Mouse (Mus musculus) bone marrow, adult 2 months (tissue): ENCODE measurements around the gene Plxna4. TPM values are rescaled to one million over a fixed set of nuclear protein-coding genes. Genes with fewer than 3 reads are reported as not detected.

Experiments
- H3K27ac ChIP-seq: fragments of 200-500 bp; 2 replicates; pipeline ENCODE4 v1.5.1; 2012; ENCODE audit warnings: low read depth, mild to moderate bottlenecking, control low read depth, inconsistent platforms, low read length; ENCODE audit not compliant: control insufficient read depth, poor library complexity, insufficient read depth
- H3K4me1 ChIP-seq: fragments of 200-500 bp; 2 replicates; pipeline ENCODE4 v1.6.1; 2011; ENCODE audit warnings: low read length; ENCODE audit not compliant: control insufficient read depth, insufficient read depth
- H3K4me3 ChIP-seq: fragments of 200-500 bp; replicated peaks from 2 replicates; pipeline ENCODE3; 2011; ENCODE audit warnings: mild to moderate bottlenecking, low read depth, low read length, control low read depth; ENCODE audit not compliant: control insufficient read depth
- CTCF ChIP-seq: fragments of 200-500 bp; IDR thresholded peaks from 2 replicates; pipeline ENCODE4 v1.5.1; 2011; ENCODE audit warnings: low read length, control low read depth; ENCODE audit not compliant: control insufficient read depth, insufficient read depth
- POLR2A ChIP-seq: fragments of 200-500 bp; IDR thresholded peaks from 2 replicates; pipeline ENCODE4 v1.6.1; 2011; ENCODE audit warnings: low read depth, mild to moderate bottlenecking, control low read depth, low read length, borderline replicate concordance; ENCODE audit not compliant: control insufficient read depth
- WGBS: fragments of 180-500 bp; shearing (Covaris S2); methylation state at CpG from one replicate; pipeline ENCODE4 v1.1.7; 2018; 5-methylcytosine and 5-hydroxymethylcytosine counted together
- polyA plus RNA-seq: library from polyadenylated mRNA; stranded (reverse); fragments of >200 nt; gene quantifications from 2 replicates; pipeline ENCODE4 v1.2.4, GENCODE M21; 2011; ENCODE audit warnings: low replicate concordance; ENCODE audit not compliant: missing spikeins, insufficient read depth, insufficient read length

Gene Plxna4
- polyA plus RNA-seq, 1 experiment, result 6.6 TPM

- no peak for TF ChIP-seq POLR2A
- no peak for TF ChIP-seq CTCF
- H3K4me1 ChIP-seq, result no peaks in the 10 kb centered on the region
- H3K27ac ChIP-seq, result no peak overlapping the region
- WGBS, result 52% methylated on average over 3 of the region's 3 CpGs
- no peak overlapping the region for H3K4me3 ChIP-seq
These were observed 7.6 kb upstream of the Plxna4 start for GRCm38 (mm10) chr6:32595591-32595990.

GRCm38 (mm10) chr6:32590979-32591758 is 3.2 kb upstream of the Plxna4 start:
- WGBS, result 34% methylated on average over 13 of the region's 13 CpGs
- Histone ChIP-seq H3K4me1 (no peaks in the 10 kb centered on the region), H3K4me3 (no peak overlapping the region), H3K27ac (no peak overlapping the region)
- TF ChIP-seq POLR2A (no peak), CTCF (peak; percentile 40; the same call in 1 of the 2 replicates)

- Histone ChIP-seq H3K4me3 (no peak overlapping the region), H3K27ac (no peak overlapping the region), H3K4me1 (no peaks in the 10 kb centered on the region)
- no peak for TF ChIP-seq CTCF
- no peak for TF ChIP-seq POLR2A
- 62% methylated on average over 4 of the region's 4 CpGs for WGBS
These were observed 1.6 kb upstream of the Plxna4 start for GRCm38 (mm10) chr6:32589632-32590031.

- Histone ChIP-seq H3K27ac (no peak overlapping the region; the same call in 1 of the 2 replicates), H3K4me1 (no peaks in the 10 kb centered on the region), H3K4me3 (peak overlapping the region; percentile 41)
- TF ChIP-seq POLR2A, result no peak
- TF ChIP-seq CTCF, result no peak
- 1% methylated on average over 74 of the region's 82 CpGs for WGBS
These were observed 619 bp downstream of the Plxna4 start for GRCm38 (mm10) chr6:32587136-32588009.

- no peak overlapping the region; the same call in 1 of the 2 replicates for H3K27ac ChIP-seq
- no peaks in the 10 kb centered on the region for H3K4me1 ChIP-seq
- TF ChIP-seq CTCF (no peak), POLR2A (no peak)
- peak overlapping the region; percentile 41 for H3K4me3 ChIP-seq
- 3% methylated on average over 13 of the region's 13 CpGs for WGBS
These were observed 1.2 kb downstream of the Plxna4 start for GRCm38 (mm10) chr6:32586821-32587135.

GRCm38 (mm10) chr6:32586390-32586789 is 1.6 kb downstream of the Plxna4 start:
- no peak for TF ChIP-seq POLR2A
- TF ChIP-seq CTCF, result no peak
- Histone ChIP-seq H3K27ac (no peak overlapping the region), H3K4me1 (no peaks in the 10 kb centered on the region), H3K4me3 (no peak overlapping the region)
- WGBS, result under 1% methylated on average over 13 of the region's 13 CpGs

GRCm38 (mm10) chr6:32585211-32585610 is 2.8 kb downstream of the Plxna4 start:
- no peak overlapping the region for H3K27ac ChIP-seq
- no peak overlapping the region for H3K4me3 ChIP-seq
- H3K4me1 ChIP-seq, result no peaks in the 10 kb centered on the region
- no peak for TF ChIP-seq POLR2A
- no peak for TF ChIP-seq CTCF
- 54% methylated on average over 3 of the region's 3 CpGs for WGBS

GRCm38 (mm10) chr6:32584243-32584880 is 3.6 kb downstream of the Plxna4 start:
- Histone ChIP-seq H3K4me3 (no peak overlapping the region), H3K27ac (no peak overlapping the region), H3K4me1 (no peaks in the 10 kb centered on the region)
- 74% methylated on average over 5 of the region's 5 CpGs for WGBS
- no peak for TF ChIP-seq POLR2A
- no peak for TF ChIP-seq CTCF
